Mouse (Mus musculus) ES-Bruce4 (cell line): Measurements from ENCODE around the gene Cpa1. TPM values are rescaled to one million over a fixed set of nuclear protein-coding genes. Genes with fewer than 3 reads are reported as not detected.

ENCODE experiments used
- H3K27ac ChIP-seq: 2 replicates; pipeline ENCODE4 v1.5.1; 2012; ENCODE audit warnings: low read length, inconsistent platforms; ENCODE audit not compliant: insufficient read depth
- H3K27me3 ChIP-seq: 2 replicates; pipeline ENCODE4 v1.6.1; 2012; ENCODE audit warnings: mild to moderate bottlenecking, low read length, inconsistent platforms; ENCODE audit not compliant: control insufficient read depth, poor library complexity, insufficient read depth, severe bottlenecking
- H3K36me3 ChIP-seq: 2 replicates; pipeline ENCODE4 v1.6.1; 2012; ENCODE audit warnings: inconsistent platforms, mild to moderate bottlenecking, low read length, moderate library complexity; ENCODE audit not compliant: control insufficient read depth, poor library complexity, insufficient read depth, severe bottlenecking
- H3K4me1 ChIP-seq: one replicate; pipeline ENCODE4 v1.8.1; 2011; ENCODE audit warnings: low read length; ENCODE audit not compliant: control insufficient read depth, insufficient read depth
- H3K4me3 ChIP-seq: 2 replicates; pipeline ENCODE4 v1.5.1; 2011; ENCODE audit warnings: low read depth, mild to moderate bottlenecking, low read length
- H3K9ac ChIP-seq: 2 replicates; pipeline ENCODE4 v1.6.1; 2012; ENCODE audit warnings: low read depth, mild to moderate bottlenecking, inconsistent platforms; ENCODE audit not compliant: poor library complexity, severe bottlenecking
- H3K9me3 ChIP-seq: replicated peaks from 2 replicates; pipeline ENCODE4 v1.6.1; 2012; ENCODE audit warnings: mild to moderate bottlenecking, low read length, inconsistent platforms; ENCODE audit not compliant: control insufficient read depth, poor library complexity, insufficient read depth, severe bottlenecking
- CTCF ChIP-seq: IDR thresholded peaks from one replicate; pipeline ENCODE4 v1.8.1; 2011; ENCODE audit warnings: low read depth, low read length
- EP300 ChIP-seq: IDR thresholded peaks from 2 replicates; pipeline ENCODE4 v1.6.1; 2011; ENCODE audit warnings: low read depth, low read length; ENCODE audit not compliant: insufficient read depth
- POLR2A ChIP-seq: IDR thresholded peaks from one replicate; pipeline ENCODE4 v1.8.1; 2011; ENCODE audit warnings: low read length; ENCODE audit not compliant: insufficient read depth
- polyA plus RNA-seq: library from polyadenylated mRNA; stranded (reverse); fragments of >200 nt; gene quantifications from 2 replicates; pipeline ENCODE4 v1.2.4, GENCODE M21; 2011; ENCODE audit warnings: low read depth; ENCODE audit not compliant: missing spikeins, insufficient read depth, insufficient read length

The Cpa1 gene
- polyA plus RNA-seq, 1 experiment, result not detected

- H3K36me3 ChIP-seq, result no peaks in the 10 kb centered on the region
- TF ChIP-seq POLR2A (no peak), EP300 (no peak), CTCF (no peak)
- H3K9ac ChIP-seq, result no peak overlapping the region
- no peaks in the 10 kb centered on the region for H3K9me3 ChIP-seq
- no peak overlapping the region for H3K4me3 ChIP-seq
- no peak overlapping the region for H3K27ac ChIP-seq
- no peaks in the 10 kb centered on the region for H3K27me3 ChIP-seq
- no peaks in the 10 kb centered on the region for H3K4me1 ChIP-seq
Observed at GRCm38 (mm10) chr6:30657279-30657678, 18.3 kb downstream of the Cpa1 start.

GRCm38 (mm10) chr6:30658619-30659018 is 19.6 kb downstream of the Cpa1 start:
- Histone ChIP-seq H3K9ac (no peak overlapping the region), H3K36me3 (no peaks in the 10 kb centered on the region), H3K27me3 (no peaks in the 10 kb centered on the region), H3K4me1 (no peaks in the 10 kb centered on the region), H3K9me3 (no peaks in the 10 kb centered on the region), H3K4me3 (no peak overlapping the region), H3K27ac (no peak overlapping the region)
- no peak for TF ChIP-seq CTCF
- no peak for TF ChIP-seq EP300
- TF ChIP-seq POLR2A, result no peak

- no peak overlapping the region for H3K9ac ChIP-seq
- H3K4me1 ChIP-seq, result no peaks in the 10 kb centered on the region
- no peak overlapping the region for H3K27ac ChIP-seq
- no peaks in the 10 kb centered on the region for H3K27me3 ChIP-seq
- H3K4me3 ChIP-seq, result no peak overlapping the region
- H3K36me3 ChIP-seq, result no peaks in the 10 kb centered on the region
- H3K9me3 ChIP-seq, result no peaks in the 10 kb centered on the region
- no peak for TF ChIP-seq EP300
- TF ChIP-seq CTCF, result no peak
- TF ChIP-seq POLR2A, result no peak
Observed at GRCm38 (mm10) chr6:30664776-30665175, 25.8 kb downstream of the Cpa1 start.

GRCm38 (mm10) chr6:30665296-30665695 is 26.3 kb downstream of the Cpa1 start:
- TF ChIP-seq CTCF (no peak), POLR2A (no peak), EP300 (no peak)

GRCm38 (mm10) chr6:30666043-30666442 is 27.0 kb downstream of the Cpa1 start:
- H3K27me3 ChIP-seq, result no peaks in the 10 kb centered on the region
- TF ChIP-seq POLR2A, result no peak
- no peak for TF ChIP-seq EP300
- TF ChIP-seq CTCF, result no peak
- no peaks in the 10 kb centered on the region for H3K36me3 ChIP-seq
- no peaks in the 10 kb centered on the region for H3K4me1 ChIP-seq
- H3K4me3 ChIP-seq, result no peak overlapping the region
- H3K9me3 ChIP-seq, result no peaks in the 10 kb centered on the region
- no peak overlapping the region for H3K27ac ChIP-seq
- H3K9ac ChIP-seq, result no peak overlapping the region

More at GRCm38 (mm10) chr6:30665296-30665695, 26.3 kb downstream of the Cpa1 start:
- no peaks in the 10 kb centered on the region for H3K9me3 ChIP-seq
- no peaks in the 10 kb centered on the region for H3K4me1 ChIP-seq
- no peaks in the 10 kb centered on the region for H3K36me3 ChIP-seq
- no peaks in the 10 kb centered on the region for H3K27me3 ChIP-seq
- no peak overlapping the region for H3K4me3 ChIP-seq
- H3K27ac ChIP-seq, result no peak overlapping the region
- H3K9ac ChIP-seq, result no peak overlapping the region

GRCm38 (mm10) chr6:30667585-30667984 is 28.6 kb downstream of the Cpa1 start:
- H3K4me3 ChIP-seq, result no peak overlapping the region
- H3K27ac ChIP-seq, result no peak overlapping the region
- H3K4me1 ChIP-seq, result no peaks in the 10 kb centered on the region
- H3K36me3 ChIP-seq, result no peaks in the 10 kb centered on the region
- no peaks in the 10 kb centered on the region for H3K27me3 ChIP-seq
- H3K9me3 ChIP-seq, result no peaks in the 10 kb centered on the region
- TF ChIP-seq CTCF (no peak), EP300 (no peak), POLR2A (no peak)
- H3K9ac ChIP-seq, result no peak overlapping the region

GRCm38 (mm10) chr6:30671696-30672095 is 32.7 kb downstream of the Cpa1 start:
- TF ChIP-seq EP300, result no peak
- TF ChIP-seq CTCF, result no peak
- no peak for TF ChIP-seq POLR2A
- no peaks in the 10 kb centered on the region for H3K9me3 ChIP-seq

More at GRCm38 (mm10) chr6:30671696-30672095, 32.7 kb downstream of the Cpa1 start:
- Histone ChIP-seq H3K9ac (no peak overlapping the region), H3K4me3 (no peak overlapping the region), H3K27me3 (no peaks in the 10 kb centered on the region), H3K36me3 (no peaks in the 10 kb centered on the region), H3K4me1 (no peaks in the 10 kb centered on the region), H3K27ac (no peak overlapping the region)
